Mouse (Mus musculus): ENCODE measurements at regions not wholly inside any gene's neighbourhood (a gene's known extent, or its start where the extent isn't known, plus 50 kb on each side); places are given as distances from the start of the nearest gene placed in this dataset.

- WGBS, result 12% methylated on average over 2 of the region's 2 CpGs
- H3K27me3 ChIP-seq (replicated peaks), result no peaks in the 10 kb centered on the region
- no peaks in the 10 kb centered on the region for H3K9me3 ChIP-seq
- H3K4me2 ChIP-seq, result no peak overlapping the region
- peak overlapping the region; percentile 29; the same call in 1 of the 2 replicates for H3K9ac ChIP-seq
- no peaks in the 10 kb centered on the region for H3K36me3 ChIP-seq
- peak overlapping the region; percentile 84 for H3K27ac ChIP-seq (replicated peaks)
- H3K4me1 ChIP-seq, result peaks cover 49% of the 10 kb centered on the region
- no peak for ATAC-seq (ENCODE audit: extremely low read depth, insufficient number of reproducible peaks, low FRiP score, low TSS enrichment)
- H3K4me3 ChIP-seq, result no peak overlapping the region
These were observed 66.8 kb upstream of the Tpm1 start for GRCm38 (mm10) chr9:67115991-67116390.

- Histone ChIP-seq H3K4me1 (peaks cover 48% of the 10 kb centered on the region), H3K27me3 (replicated peaks) (no peaks in the 10 kb centered on the region), H3K9ac (no peak overlapping the region), H3K9me3 (no peaks in the 10 kb centered on the region), H3K4me2 (no peak overlapping the region), H3K36me3 (no peaks in the 10 kb centered on the region), H3K27ac (replicated peaks) (no peak overlapping the region), H3K4me3 (no peak overlapping the region)
- WGBS, result 50% methylated on average over 5 of the region's 5 CpGs
- no peak for ATAC-seq (ENCODE audit: extremely low read depth, insufficient number of reproducible peaks, low FRiP score, low TSS enrichment)
These were observed 64.9 kb upstream of the Tpm1 start for GRCm38 (mm10) chr9:67114099-67114498.

- H3K27ac ChIP-seq (replicated peaks), result 0 out of 2 replicates have a peak overlapping the region, but pooled peaks have one; percentile 20
- no peak overlapping the region for H3K9ac ChIP-seq
- H3K27me3 ChIP-seq (replicated peaks), result no peaks in the 10 kb centered on the region
- no peaks in the 10 kb centered on the region for H3K9me3 ChIP-seq
- no peak overlapping the region for H3K4me3 ChIP-seq
- H3K4me1 ChIP-seq, result peaks cover 50% of the 10 kb centered on the region
- H3K4me2 ChIP-seq, result no peak overlapping the region
- WGBS, result 69% methylated on average over 4 of the region's 4 CpGs
- no peaks in the 10 kb centered on the region for H3K36me3 ChIP-seq
- ATAC-seq (ENCODE audit: extremely low read depth, insufficient number of reproducible peaks, low FRiP score, low TSS enrichment), result no peak
These were observed 62.8 kb upstream of the Tpm1 start for GRCm38 (mm10) chr9:67111836-67112584.

GRCm38 (mm10) chr9:67107938-67108337 lies 58.7 kb upstream of the Tpm1 start:
- 39% methylated on average over 3 of the region's 3 CpGs for WGBS
- Histone ChIP-seq H3K27me3 (replicated peaks) (no peaks in the 10 kb centered on the region), H3K4me1 (peaks cover 54% of the 10 kb centered on the region), H3K9me3 (no peaks in the 10 kb centered on the region), H3K4me2 (no peak overlapping the region), H3K27ac (replicated peaks) (no peak overlapping the region), H3K36me3 (no peaks in the 10 kb centered on the region), H3K4me3 (no peak overlapping the region), H3K9ac (no peak overlapping the region)
- ATAC-seq (ENCODE audit: extremely low read depth, insufficient number of reproducible peaks, low FRiP score, low TSS enrichment), result no peak

- 6% methylated on average over 9 of the region's 9 CpGs for WGBS
- Histone ChIP-seq H3K4me2 (peak overlapping the region; percentile 31), H3K36me3 (no peaks in the 10 kb centered on the region), H3K27me3 (replicated peaks) (no peaks in the 10 kb centered on the region), H3K4me1 (peaks cover 67% of the 10 kb centered on the region), H3K27ac (replicated peaks) (peak overlapping the region; percentile 84), H3K4me3 (no peak overlapping the region), H3K9ac (peak overlapping the region; percentile 38; the same call in 1 of the 2 replicates), H3K9me3 (no peaks in the 10 kb centered on the region)
- ATAC-seq (ENCODE audit: extremely low read depth, insufficient number of reproducible peaks, low FRiP score, low TSS enrichment), result peak; percentile 28; the same call in 1 of the 2 replicates
These were observed 56.7 kb upstream of the Tpm1 start for GRCm38 (mm10) chr9:67105867-67106266.

- H3K9me3 ChIP-seq, result no peaks in the 10 kb centered on the region
- no peak overlapping the region for H3K9ac ChIP-seq
- 71% methylated on average over 2 of the region's 2 CpGs for WGBS
- no peaks in the 10 kb centered on the region for H3K36me3 ChIP-seq
- H3K27me3 ChIP-seq (replicated peaks), result no peaks in the 10 kb centered on the region
- no peak overlapping the region for H3K4me3 ChIP-seq
- ATAC-seq (ENCODE audit: extremely low read depth, insufficient number of reproducible peaks, low FRiP score, low TSS enrichment), result no peak
- H3K4me1 ChIP-seq, result peaks cover 64% of the 10 kb centered on the region
- H3K27ac ChIP-seq (replicated peaks), result peak overlapping the region; percentile 84
- no peak overlapping the region for H3K4me2 ChIP-seq
These were observed 56.0 kb upstream of the Tpm1 start for GRCm38 (mm10) chr9:67105216-67105615.

GRCm38 (mm10) chr9:67104616-67105015 lies 55.4 kb upstream of the Tpm1 start:
- H3K4me3 ChIP-seq, result no peak overlapping the region
- H3K9me3 ChIP-seq, result no peaks in the 10 kb centered on the region
- no peaks in the 10 kb centered on the region for H3K27me3 ChIP-seq (replicated peaks)
- H3K4me1 ChIP-seq, result peaks cover 68% of the 10 kb centered on the region
- H3K9ac ChIP-seq, result no peak overlapping the region
- H3K4me2 ChIP-seq, result no peak overlapping the region
- H3K27ac ChIP-seq (replicated peaks), result 0 out of 2 replicates have a peak overlapping the region, but pooled peaks have one; percentile 84
- no peak for ATAC-seq (ENCODE audit: extremely low read depth, insufficient number of reproducible peaks, low FRiP score, low TSS enrichment)
- 69% methylated on average over 4 of the region's 4 CpGs for WGBS
- no peaks in the 10 kb centered on the region for H3K36me3 ChIP-seq

GRCm38 (mm10) chr9:67102578-67102977 lies 53.4 kb upstream of the Tpm1 start:
- no peaks in the 10 kb centered on the region for H3K27me3 ChIP-seq (replicated peaks)
- peaks cover 67% of the 10 kb centered on the region for H3K4me1 ChIP-seq
- H3K4me3 ChIP-seq, result no peak overlapping the region
- ATAC-seq (ENCODE audit: extremely low read depth, insufficient number of reproducible peaks, low FRiP score, low TSS enrichment), result no peak
- no peak overlapping the region for H3K4me2 ChIP-seq
- no peaks in the 10 kb centered on the region for H3K36me3 ChIP-seq
- no peak overlapping the region for H3K27ac ChIP-seq (replicated peaks)
- WGBS, result 64% methylated on average over 6 of the region's 6 CpGs
- no peaks in the 10 kb centered on the region for H3K9me3 ChIP-seq
- no peak overlapping the region for H3K9ac ChIP-seq

- 13% methylated on average over 6 of the region's 6 CpGs for WGBS
- Histone ChIP-seq H3K4me1 (peaks cover 47% of the 10 kb centered on the region), H3K27me3 (replicated peaks) (no peaks in the 10 kb centered on the region), H3K4me3 (no peak overlapping the region), H3K4me2 (0 out of 2 replicates have a peak overlapping the region, but pooled peaks have one; percentile 6), H3K36me3 (no peaks in the 10 kb centered on the region), H3K9ac (no peak overlapping the region), H3K27ac (replicated peaks) (peak overlapping the region; percentile 7; the same call in 1 of the 2 replicates), H3K9me3 (no peaks in the 10 kb centered on the region)
- ATAC-seq (ENCODE audit: extremely low read depth, insufficient number of reproducible peaks, low FRiP score, low TSS enrichment), result no peak
These were observed 50.3 kb upstream of the Tpm1 start for GRCm38 (mm10) chr9:67099471-67099870.

Data from heart, embryonic 13.5 days (tissue).